Mouse (Mus musculus): ENCODE results near the gene Mfsd12.

DNA sequence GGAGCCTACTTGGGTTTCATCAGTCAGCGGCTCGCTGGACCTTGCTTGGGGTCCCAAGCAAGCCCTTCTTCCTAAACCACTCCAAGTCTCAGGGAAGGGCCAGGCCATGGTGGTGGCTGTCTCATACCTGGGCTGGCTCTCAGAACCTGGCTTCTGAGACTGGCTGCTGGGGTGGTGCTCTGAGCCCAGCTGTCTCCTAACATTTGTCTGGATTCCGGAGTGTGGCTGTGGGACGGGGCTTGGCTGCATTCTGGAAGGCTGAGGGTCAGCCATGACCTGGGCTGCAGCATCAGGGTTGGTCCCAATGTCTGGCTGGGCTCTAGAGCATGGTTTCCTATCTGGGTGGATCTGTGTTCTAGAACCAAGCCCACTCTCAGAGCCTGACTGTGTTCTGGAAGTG, 20.7 kb upstream of the Mfsd12 start:
- no peak for TF ChIP-seq FLI1 (IDR thresholded peaks at IDR 0.05; ENCODE audit: low read length)
- TF ChIP-seq GATA1 (IDR thresholded peaks at IDR 0.05; ENCODE audit: borderline replicate concordance, low read length), result no peak
